Mouse (Mus musculus) megakaryocyte, embryonic 14.5 days (primary cell): ENCODE measurements at regions not wholly inside any gene's neighbourhood (a gene's known extent, or its start where the extent isn't known, plus 50 kb on each side); places are given as distances from the start of the nearest gene placed in this dataset.

ENCODE experiments used
- FLI1 ChIP-seq: IDR thresholded peaks from 2 replicates; pipeline ENCODE4 v1.6.1; 2012; ENCODE audit warnings: low read length, inconsistent platforms, mixed read lengths
- GATA1 ChIP-seq: IDR thresholded peaks from 3 replicates; pipeline ENCODE4 v1.6.1; 2012; ENCODE audit warnings: mixed read lengths, low read length, inconsistent platforms, borderline replicate concordance

GRCm38 (mm10) chr3:57918913-57919312, 71.0 kb upstream of the Pfn2 start:
- TF ChIP-seq GATA1 (no peak), FLI1 (no peak)
